ENCODE assay signal across 18 mouse cellular contexts in genomic region chr8:26921531-26922177, GRCm38 (mm10).
"Had no signal": no experiment of that assay in that cellular context is flagged by ENCODE, and none has a peak within 500 bp of the region (broad histone marks: within the 10 kb centered on the region; RNA-seq: fewer than 3 reads in every experiment).

No protein-coding gene starts in this region.

- H3K9me3 ChIP-seq: lung, embryonic 15.5 days; midbrain, embryonic 13.5 days; midbrain, embryonic 15.5 days; neural tube, embryonic 12.5 days; stomach, embryonic 15.5 days had no signal

- H3K4me1 ChIP-seq: lung, embryonic 15.5 days; megakaryocyte, embryonic 14.5 days; midbrain, embryonic 13.5 days; midbrain, embryonic 15.5 days; neural tube, embryonic 12.5 days; stomach, embryonic 15.5 days had no signal

- H3K4me2 ChIP-seq: lung, embryonic 15.5 days; midbrain, embryonic 11.5 days; midbrain, embryonic 13.5 days; midbrain, embryonic 15.5 days; neural tube, embryonic 12.5 days; stomach, embryonic 15.5 days had no signal

- H3K9ac ChIP-seq: liver, postnatal 0 days; lung, embryonic 15.5 days; midbrain, embryonic 13.5 days; midbrain, embryonic 15.5 days; neural tube, embryonic 12.5 days; stomach, embryonic 15.5 days had no signal

- H3K36me3 ChIP-seq: lung, embryonic 15.5 days; midbrain, embryonic 13.5 days; midbrain, embryonic 15.5 days; neural tube, embryonic 12.5 days; stomach, embryonic 15.5 days had no signal

- H3K27me3 ChIP-seq: lung, embryonic 15.5 days; megakaryocyte, embryonic 14.5 days; midbrain, embryonic 13.5 days; midbrain, embryonic 15.5 days; neural tube, embryonic 12.5 days; stomach, embryonic 15.5 days had no signal

- H3K4me3 ChIP-seq: lung, embryonic 15.5 days; megakaryocyte, embryonic 14.5 days; midbrain, embryonic 13.5 days; midbrain, embryonic 15.5 days; neural tube, embryonic 12.5 days; stomach, embryonic 15.5 days had no signal

- H3K27ac ChIP-seq: lung, embryonic 15.5 days; macrophage; midbrain, embryonic 13.5 days; midbrain, embryonic 15.5 days; neural tube, embryonic 12.5 days; stomach, embryonic 15.5 days; stomach, postnatal 0 days had no signal

- ATAC-seq: liver, postnatal 0 days; lung, postnatal 0 days; midbrain, embryonic 13.5 days; midbrain, embryonic 15.5 days had no signal

- DNase-seq: liver, postnatal 0 days; lung, adult 2 months; lung, postnatal 14 days; lung, postnatal 36 days; right cerebral cortex, postnatal 14 days; thymus, adult 2 months; thymus, postnatal 25 days; thymus, postnatal 4 days had no signal
